Mouse (Mus musculus): ENCODE data around the gene Fam234a. TPM values are rescaled to one million over a fixed set of nuclear protein-coding genes. Genes with fewer than 3 reads are reported as not detected.

Gene Fam234a
- total RNA-seq, 2 experiments from 2014 or later: 65.6 to 86.0 TPM

GRCm38 (mm10) chr17:26252539-26253251, 8.7 kb upstream of the Fam234a start, which contains the start of gene Luc7l:
Luc7l (plus strand) TSS chr17:26252896.
- TF ChIP-seq CTCF (IDR thresholded peaks at IDR 0.05): peak; percentile 6; the same call in 1 of the 2 replicates
- peak; percentile 94 for DNase-seq
- Histone ChIP-seq H3K4me3 (peak within 1 kb of the TSS; percentile 93), H3K27ac (peak within 1 kb of the TSS; percentile 99)
- intact Hi-C loops (cut with DNase I): loop anchor here (1.0 kb wide), 1 partner anchor 8 kb away; the partner anchor contains the start of gene Fam234a

DNA sequence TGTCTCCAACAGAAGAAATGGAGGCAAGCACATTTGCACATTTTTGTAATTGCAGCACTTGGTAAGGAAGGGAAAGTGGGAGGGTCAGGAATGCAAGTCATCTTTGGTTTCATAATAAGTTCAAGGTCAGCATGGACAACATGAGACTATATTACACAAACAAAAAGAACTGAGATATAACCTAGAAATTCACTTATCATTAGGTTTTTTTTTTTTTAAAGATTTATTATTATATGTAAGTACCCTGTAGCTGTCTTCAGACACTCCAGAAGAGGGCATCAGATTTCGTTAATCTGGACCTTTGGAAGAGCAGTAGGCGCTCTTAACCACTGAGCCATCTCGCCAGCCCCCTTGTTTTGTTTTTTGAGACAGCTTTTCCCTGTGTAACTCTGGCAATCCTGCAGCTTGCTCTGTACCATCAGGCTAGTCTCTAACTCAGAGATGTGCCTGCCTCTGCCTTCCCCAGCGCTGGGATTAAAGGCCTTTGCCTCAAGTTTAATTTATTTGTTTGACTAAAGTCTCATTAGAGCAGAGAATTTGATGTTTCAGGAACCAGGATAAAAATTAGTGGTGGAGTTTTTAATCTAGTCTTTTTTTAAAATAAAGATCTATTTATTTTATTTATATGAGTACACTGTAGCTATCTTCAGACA, 8.0 kb upstream of the Fam234a start:
- H3K4me3 ChIP-seq: peak overlapping the region; percentile 93
- DNase-seq: no peak
- peak overlapping the region; percentile 99 for H3K27ac ChIP-seq
- intact Hi-C loops (cut with DNase I): loop anchor here (1.0 kb wide), 1 partner anchor 8 kb away; the partner anchor contains the start of gene Fam234a
- TF ChIP-seq CTCF (IDR thresholded peaks at IDR 0.05): no peak

DNA sequence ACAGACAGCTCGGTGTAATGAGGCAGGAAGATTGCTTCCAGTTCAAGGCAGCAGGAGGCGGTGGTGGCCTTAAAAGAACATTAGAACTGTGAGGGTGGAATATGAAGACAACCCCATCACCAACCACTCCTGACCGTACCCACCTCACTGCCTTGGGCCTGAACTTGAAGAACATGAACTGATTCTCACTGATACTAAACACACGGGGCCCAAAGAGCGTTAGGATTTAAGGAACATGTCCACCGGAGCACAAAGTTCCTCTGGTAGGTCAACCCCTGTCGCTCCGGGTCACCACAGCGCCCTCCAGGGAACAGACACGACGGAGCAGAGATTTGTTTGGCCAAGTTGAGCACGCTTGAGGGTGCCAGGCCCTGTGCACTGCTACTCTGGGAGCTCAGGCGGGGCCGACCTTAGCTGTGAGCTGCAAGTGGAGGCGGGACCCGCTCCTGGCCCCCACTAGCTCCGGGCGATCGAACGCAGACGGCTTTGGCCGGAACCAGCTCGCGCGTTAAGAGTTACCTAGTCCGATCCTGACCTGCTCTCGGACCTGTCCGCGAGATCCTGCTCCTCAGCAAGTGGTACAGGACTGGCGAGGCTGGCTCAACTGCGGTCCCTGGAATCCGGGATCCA, 456 bp downstream of the Fam234a start:
- peak; percentile 86 for DNase-seq
- peak; percentile 41 for TF ChIP-seq CTCF (IDR thresholded peaks at IDR 0.05)
- intact Hi-C loops (cut with DNase I): loop anchor here (1.0 to 5.0 kb wide), 2 partner anchors 9 to 106 kb away; partner anchors contain the start of genes Axin1 and Luc7l
- H3K4me3 ChIP-seq: peak overlapping the region; percentile 92
- peak overlapping the region; percentile 96 for H3K27ac ChIP-seq

GRCm38 (mm10) chr17:26240990-26241389, 3.1 kb downstream of the Fam234a start:
- Histone ChIP-seq H3K4me3 (no peak overlapping the region), H3K27ac (peak overlapping the region; percentile 46; the same call in 1 of the 2 replicates)
- DNase-seq: no peak
- intact Hi-C loops (cut with DNase I): loop anchor here (5.0 kb wide), 1 partner anchor 104 kb away; the partner anchor contains the start of gene Axin1
- no peak for TF ChIP-seq CTCF (IDR thresholded peaks at IDR 0.05)

DNA sequence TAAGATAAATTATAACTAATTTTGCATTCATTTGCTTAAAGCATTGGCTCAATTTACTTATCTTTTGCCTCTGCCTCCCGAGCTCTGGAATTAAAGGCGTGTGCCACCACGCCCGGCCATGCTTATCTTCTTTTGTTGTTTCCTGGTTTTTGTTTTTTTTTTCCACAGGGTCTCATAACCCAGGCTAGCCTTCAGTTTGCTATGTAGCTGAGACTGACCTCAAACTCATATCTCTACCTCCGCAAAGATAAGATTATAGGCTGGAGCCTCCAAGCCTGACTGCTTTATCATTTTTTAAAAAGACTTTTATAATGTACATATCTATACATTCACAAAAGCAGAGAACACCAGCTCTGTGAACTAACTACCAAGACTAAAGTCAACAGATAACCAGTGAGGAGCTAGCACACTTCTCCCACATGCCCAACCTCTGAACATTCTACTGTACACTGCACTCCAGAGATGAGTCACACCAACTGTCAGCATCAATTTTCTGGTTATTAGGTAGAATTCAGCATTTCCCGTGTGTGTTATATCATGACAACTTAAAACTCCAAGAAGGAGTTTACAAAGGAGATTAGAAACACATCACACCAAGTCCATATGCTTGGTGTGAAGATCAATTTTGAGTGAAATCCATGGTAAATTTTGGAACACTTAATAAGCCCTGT, 3.8 kb downstream of the Fam234a start:
- intact Hi-C loops (cut with DNase I): loop anchor here (5.0 kb wide), 1 partner anchor 103 kb away; the partner anchor contains the start of gene Axin1
- DNase-seq: no peak
- peak overlapping the region; percentile 31; the same call in 1 of the 2 replicates for H3K27ac ChIP-seq
- TF ChIP-seq CTCF (IDR thresholded peaks at IDR 0.05): no peak
- no peak overlapping the region for H3K4me3 ChIP-seq

- intact Hi-C loops (cut with DNase I): no loop called here
- no peak for TF ChIP-seq CTCF (IDR thresholded peaks at IDR 0.05)
- H3K27ac ChIP-seq: no peak overlapping the region
- no peak overlapping the region for H3K4me3 ChIP-seq
- DNase-seq: no peak
Observed at GRCm38 (mm10) chr17:26239551-26239950, 4.5 kb downstream of the Fam234a start.

DNA sequence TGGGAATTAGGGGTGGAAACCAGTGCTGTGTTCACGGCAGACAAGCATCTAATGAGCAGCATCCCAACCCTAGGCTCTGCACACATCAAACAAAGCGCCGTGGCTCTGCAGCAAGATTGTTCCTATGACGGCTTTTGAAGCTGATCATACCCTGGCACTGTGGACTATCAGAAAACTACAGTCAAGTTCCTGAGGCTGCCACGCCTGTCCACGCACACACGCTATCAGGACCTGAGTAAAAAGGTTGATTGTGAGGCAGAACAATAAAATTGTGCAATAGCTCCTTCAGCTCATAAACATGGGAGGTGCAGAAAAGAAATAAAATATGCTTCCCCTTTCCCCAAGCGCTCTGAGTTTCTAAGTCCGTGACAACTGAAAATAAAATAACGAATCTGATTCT, 6.4 kb downstream of the Fam234a start:
- no peak for DNase-seq
- Histone ChIP-seq H3K27ac (no peak overlapping the region), H3K4me3 (no peak overlapping the region)
- no peak for TF ChIP-seq CTCF (IDR thresholded peaks at IDR 0.05)
- intact Hi-C loops (cut with DNase I): no loop called here

GRCm38 (mm10) chr17:26235077-26235815, 8.8 kb downstream of the Fam234a start:
- no peak overlapping the region for H3K4me3 ChIP-seq
- peak; percentile 39 for DNase-seq
- no peak for TF ChIP-seq CTCF (IDR thresholded peaks at IDR 0.05)
- H3K27ac ChIP-seq: peak overlapping the region; percentile 75
- intact Hi-C loops (cut with DNase I): no loop called here

GRCm38 (mm10) chr17:26234386-26234785, 9.7 kb downstream of the Fam234a start:
- no peak for DNase-seq
- no peak overlapping the region for H3K27ac ChIP-seq
- no peak overlapping the region for H3K4me3 ChIP-seq
- TF ChIP-seq CTCF (IDR thresholded peaks at IDR 0.05): no peak
- intact Hi-C loops (cut with DNase I): no loop called here

GRCm38 (mm10) chr17:26232863-26233262, 11.2 kb downstream of the Fam234a start:
- intact Hi-C loops (cut with DNase I): no loop called here
- Histone ChIP-seq H3K27ac (no peak overlapping the region), H3K4me3 (no peak overlapping the region)
- peak; percentile 28; the same call in 1 of the 2 replicates for TF ChIP-seq CTCF (IDR thresholded peaks at IDR 0.05)
- DNase-seq: no peak

DNA sequence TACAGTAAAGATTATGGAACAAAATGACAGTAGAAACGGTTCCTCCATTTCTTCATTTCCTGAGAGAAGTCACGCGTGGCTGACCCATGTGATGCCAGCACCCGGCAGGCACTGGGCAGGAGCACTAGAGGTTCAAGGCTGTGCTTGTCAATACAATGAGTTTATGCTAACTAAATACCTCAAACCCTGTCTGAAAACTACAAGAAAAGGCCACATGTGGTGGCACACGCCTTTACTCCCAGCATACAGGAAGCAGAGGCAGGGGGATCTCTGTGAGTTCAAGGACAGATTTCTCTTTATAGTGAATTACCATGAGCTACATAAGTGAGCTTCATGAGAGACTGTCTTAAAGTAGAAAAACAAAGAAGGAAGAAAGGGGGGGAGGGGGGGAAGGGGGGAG, 12.9 kb downstream of the Fam234a start:
- TF ChIP-seq CTCF (IDR thresholded peaks at IDR 0.05): no peak
- Histone ChIP-seq H3K27ac (no peak overlapping the region), H3K4me3 (no peak overlapping the region)
- no peak for DNase-seq
- intact Hi-C loops (cut with DNase I): no loop called here
